Mouse (Mus musculus): Measurements from ENCODE around the gene Gpatch3. TPM values are rescaled to one million over a fixed set of nuclear protein-coding genes. Genes with fewer than 3 reads are reported as not detected.

The Gpatch3 gene
- polyA plus RNA-seq, 1 experiment from 2014 or later = 13.9 TPM

DNA sequence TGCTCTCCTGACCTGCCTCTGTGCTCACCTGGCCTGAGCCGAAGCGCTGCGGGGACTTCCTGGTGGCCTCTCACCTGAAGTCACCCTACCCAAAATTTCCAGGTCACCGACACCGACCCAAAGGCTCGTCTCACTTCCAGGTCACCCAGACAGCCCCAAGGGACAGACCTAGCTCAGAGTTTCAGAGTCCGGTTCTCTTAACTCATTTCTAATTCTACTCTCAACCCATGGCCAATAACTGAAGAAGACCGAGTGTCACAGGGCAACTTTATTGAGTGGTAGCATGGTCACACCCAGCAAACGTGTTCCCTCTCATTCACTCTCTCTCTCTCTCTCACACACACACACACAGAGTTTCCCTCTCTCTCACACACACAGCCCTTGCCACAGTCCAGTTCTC, 25.8 kb downstream of the Gpatch3 start:
- H3K27ac ChIP-seq = no peak overlapping the region
- WGBS (ENCODE audit: missing documents) = 24% methylated on average over 9 of the region's 9 CpGs

GRCm38 (mm10) chr4:133601721-133602218, 27.2 kb downstream of the Gpatch3 start, which contains the start of gene Sfn:
Gene Sfn (minus strand): TSS chr4:133602168.
- Histone ChIP-seq H3K27ac (no peak within 1 kb of the TSS), H3K79me2 (ENCODE audit: inconsistent target) (no peaks in the 10 kb centered on the region), H3K36me3 (ENCODE audit: inconsistent target) (peaks cover 25% of the 10 kb centered on the region; the same call in 1 of the 2 replicates), H3K4me3 (ENCODE audit: inconsistent target) (no peak within 1 kb of the TSS)
- WGBS (ENCODE audit: missing documents) = 24% methylated on average over 16 of the region's 16 CpGs

More for the DNA sequence above, 25.8 kb downstream of the Gpatch3 start:
- no peak overlapping the region for H3K4me3 ChIP-seq (ENCODE audit: inconsistent target)
- no peaks in the 10 kb centered on the region for H3K79me2 ChIP-seq (ENCODE audit: inconsistent target)
- H3K36me3 ChIP-seq (ENCODE audit: inconsistent target) = peaks cover 11% of the 10 kb centered on the region; the same call in 1 of the 2 replicates

DNA sequence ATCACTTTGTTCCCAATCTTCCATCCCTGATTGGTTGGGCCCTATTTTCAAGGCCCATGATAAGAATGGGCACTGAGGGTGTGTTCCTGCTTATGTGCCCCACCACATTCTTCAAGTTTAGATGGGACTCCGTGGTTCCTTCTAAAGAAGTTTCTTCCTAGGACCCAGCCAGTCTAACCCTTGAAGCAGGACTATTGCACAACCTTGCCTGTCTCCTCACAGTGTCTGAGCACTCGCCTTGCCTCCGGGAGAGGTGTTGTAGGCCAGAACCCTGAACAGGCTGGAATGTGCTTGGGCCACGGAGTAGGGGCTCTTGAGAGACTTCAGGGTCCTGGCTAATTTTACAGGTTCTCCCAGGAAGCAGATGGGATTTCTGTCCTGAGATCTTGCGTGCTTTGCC, 28.5 kb downstream of the Gpatch3 start:
- Histone ChIP-seq H3K4me3 (ENCODE audit: inconsistent target) (no peak overlapping the region), H3K36me3 (ENCODE audit: inconsistent target) (peaks cover 37% of the 10 kb centered on the region; the same call in 1 of the 2 replicates), H3K27ac (no peak overlapping the region), H3K79me2 (ENCODE audit: inconsistent target) (no peaks in the 10 kb centered on the region)
- WGBS (ENCODE audit: missing documents) = 70% methylated on average over 5 of the region's 5 CpGs

- 83% methylated on average over 7 of the region's 7 CpGs for WGBS (ENCODE audit: missing documents)
- no peak overlapping the region for H3K27ac ChIP-seq
- no peaks in the 10 kb centered on the region for H3K79me2 ChIP-seq (ENCODE audit: inconsistent target)
- peaks cover 46% of the 10 kb centered on the region; the same call in 1 of the 2 replicates for H3K36me3 ChIP-seq (ENCODE audit: inconsistent target)
- no peak overlapping the region for H3K4me3 ChIP-seq (ENCODE audit: inconsistent target)
These were observed 29.6 kb downstream of the Gpatch3 start for GRCm38 (mm10) chr4:133604175-133604574.

DNA sequence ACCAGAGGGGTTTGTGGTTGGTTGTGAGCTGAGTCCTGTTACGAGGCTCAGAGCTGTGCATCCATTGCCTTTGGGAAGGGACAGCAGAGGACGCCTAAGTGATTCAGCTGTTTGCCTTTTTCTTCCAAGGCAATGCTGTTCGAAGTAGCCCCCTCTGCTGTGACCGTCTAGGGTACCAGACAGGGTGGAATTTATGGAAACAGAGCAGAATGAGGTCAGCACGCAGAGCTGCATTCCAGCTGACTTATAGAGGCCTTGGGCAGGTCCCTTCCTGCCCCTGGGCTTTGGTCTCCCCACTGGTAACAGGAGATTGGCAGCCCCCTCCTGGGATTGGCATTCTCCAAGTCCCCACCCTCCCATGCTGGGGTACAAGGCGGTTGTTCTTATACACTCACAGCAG, 30.3 kb downstream of the Gpatch3 start:
- 91% methylated on average over 6 of the region's 6 CpGs for WGBS (ENCODE audit: missing documents)
- Histone ChIP-seq H3K79me2 (ENCODE audit: inconsistent target) (no peaks in the 10 kb centered on the region), H3K4me3 (ENCODE audit: inconsistent target) (no peak overlapping the region), H3K36me3 (ENCODE audit: inconsistent target) (peaks cover 46% of the 10 kb centered on the region; the same call in 1 of the 2 replicates), H3K27ac (no peak overlapping the region)

GRCm38 (mm10) chr4:133605330-133605729, 30.8 kb downstream of the Gpatch3 start:
- Histone ChIP-seq H3K36me3 (ENCODE audit: inconsistent target) (peaks cover 46% of the 10 kb centered on the region; the same call in 1 of the 2 replicates), H3K4me3 (ENCODE audit: inconsistent target) (no peak overlapping the region), H3K27ac (no peak overlapping the region), H3K79me2 (ENCODE audit: inconsistent target) (no peaks in the 10 kb centered on the region)
- 94% methylated on average over 9 of the region's 9 CpGs for WGBS (ENCODE audit: missing documents)

DNA sequence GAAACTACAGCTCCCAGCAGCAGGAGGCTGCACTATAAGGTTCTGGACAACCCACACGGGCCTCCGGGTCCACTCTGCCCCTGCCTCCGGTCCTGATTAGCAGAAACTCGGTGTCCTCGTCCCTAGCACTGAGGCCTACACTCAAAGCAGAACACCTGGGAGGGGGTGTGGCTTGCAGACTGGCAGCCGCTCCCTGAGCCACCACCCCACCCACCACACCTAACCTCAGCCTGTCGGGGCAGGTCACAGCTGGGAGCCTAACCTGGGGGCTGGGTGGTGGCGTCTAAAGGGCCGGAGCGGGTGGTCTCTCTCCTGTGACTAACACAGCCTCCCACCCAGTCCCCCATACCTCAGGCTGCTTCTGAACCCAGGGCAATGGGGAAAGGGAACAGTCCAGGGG, 32.7 kb downstream of the Gpatch3 start:
- no peaks in the 10 kb centered on the region for H3K79me2 ChIP-seq (ENCODE audit: inconsistent target)
- H3K36me3 ChIP-seq (ENCODE audit: inconsistent target) = peaks cover 50% of the 10 kb centered on the region; the same call in 1 of the 2 replicates
- H3K27ac ChIP-seq = no peak overlapping the region
- H3K4me3 ChIP-seq (ENCODE audit: inconsistent target) = no peak overlapping the region
- WGBS (ENCODE audit: missing documents) = 98% methylated on average over 10 of the region's 10 CpGs

GRCm38 (mm10) chr4:133609719-133610118, 35.2 kb downstream of the Gpatch3 start:
- Histone ChIP-seq H3K36me3 (ENCODE audit: inconsistent target) (peaks cover 52% of the 10 kb centered on the region; the same call in 1 of the 2 replicates), H3K4me3 (ENCODE audit: inconsistent target) (no peak overlapping the region), H3K79me2 (ENCODE audit: inconsistent target) (no peaks in the 10 kb centered on the region), H3K27ac (no peak overlapping the region)
- WGBS (ENCODE audit: missing documents) = 29% methylated on average over 6 of the region's 6 CpGs

GRCm38 (mm10) chr4:133611815-133612214, 37.3 kb downstream of the Gpatch3 start:
- WGBS (ENCODE audit: missing documents) = 100% methylated on average over 2 of the region's 5 CpGs
- H3K79me2 ChIP-seq (ENCODE audit: inconsistent target) = no peaks in the 10 kb centered on the region
- H3K4me3 ChIP-seq (ENCODE audit: inconsistent target) = no peak overlapping the region
- H3K36me3 ChIP-seq (ENCODE audit: inconsistent target) = peaks cover 36% of the 10 kb centered on the region; the same call in 1 of the 2 replicates
- H3K27ac ChIP-seq = no peak overlapping the region

DNA sequence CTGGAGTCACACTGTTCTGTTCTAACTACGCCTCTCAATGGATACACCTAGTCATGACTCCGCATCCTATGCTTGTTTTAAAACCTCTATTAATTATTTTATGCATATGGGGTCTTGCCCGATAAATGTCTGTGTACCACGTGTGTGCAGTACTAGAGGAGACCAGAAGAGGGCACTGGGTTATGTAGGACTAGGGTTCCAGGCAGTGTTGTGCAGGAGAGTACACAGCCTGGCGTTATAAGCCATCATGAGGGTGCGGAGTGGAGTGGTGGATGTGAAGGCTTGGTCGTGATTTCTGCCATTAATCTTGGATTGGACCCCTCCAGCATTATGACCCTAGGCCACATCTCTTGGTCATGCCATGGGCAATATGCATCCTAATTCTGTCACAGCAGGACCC, 37.9 kb downstream of the Gpatch3 start:
- no peaks in the 10 kb centered on the region for H3K79me2 ChIP-seq (ENCODE audit: inconsistent target)
- peaks cover 31% of the 10 kb centered on the region; the same call in 1 of the 2 replicates for H3K36me3 ChIP-seq (ENCODE audit: inconsistent target)
- no peak overlapping the region for H3K27ac ChIP-seq
- whole genome bisulfite sequencing (ENCODE audit: missing documents) = 96% methylated on average over 7 of the region's 7 CpGs
- H3K4me3 ChIP-seq (ENCODE audit: inconsistent target) = no peak overlapping the region

DNA sequence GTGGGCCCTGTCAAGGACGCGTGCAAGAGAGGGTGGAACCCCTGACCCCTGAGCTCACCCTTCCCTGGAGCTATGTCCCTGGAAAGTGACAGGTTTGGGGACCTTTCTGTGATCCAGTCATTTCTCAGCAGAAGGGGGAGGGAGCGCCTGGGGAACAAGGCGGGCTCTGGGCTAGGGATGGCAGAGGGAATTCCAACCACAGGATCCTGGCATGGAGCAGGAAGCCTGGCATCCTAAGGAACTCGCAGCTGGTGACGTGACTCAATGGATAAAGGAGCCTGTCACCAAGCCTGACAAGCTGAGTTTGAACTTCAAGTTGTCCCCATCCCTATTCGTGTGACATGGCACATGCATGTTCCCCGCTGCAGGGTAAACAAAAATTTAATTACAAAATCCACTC, 38.5 kb downstream of the Gpatch3 start:
- Histone ChIP-seq H3K36me3 (ENCODE audit: inconsistent target) (peaks cover 25% of the 10 kb centered on the region; the same call in 1 of the 2 replicates), H3K4me3 (ENCODE audit: inconsistent target) (no peak overlapping the region)
- whole genome bisulfite sequencing (ENCODE audit: missing documents) = 98% methylated on average over 8 of the region's 8 CpGs

GRCm38 (mm10) chr4:133613867-133614266, 39.3 kb downstream of the Gpatch3 start:
- 100% methylated on average over 4 of the region's 4 CpGs for WGBS (ENCODE audit: missing documents)
- no peak overlapping the region for H3K4me3 ChIP-seq (ENCODE audit: inconsistent target)
- peaks cover 16% of the 10 kb centered on the region; the same call in 1 of the 2 replicates for H3K36me3 ChIP-seq (ENCODE audit: inconsistent target)
- no peaks in the 10 kb centered on the region for H3K79me2 ChIP-seq (ENCODE audit: inconsistent target)
- H3K27ac ChIP-seq = peak overlapping the region; percentile 73

More for the DNA sequence above, 38.5 kb downstream of the Gpatch3 start:
- Histone ChIP-seq H3K79me2 (ENCODE audit: inconsistent target) (no peaks in the 10 kb centered on the region), H3K27ac (no peak overlapping the region)

GRCm38 (mm10) chr4:133614274-133614761, 39.8 kb downstream of the Gpatch3 start:
- H3K36me3 ChIP-seq (ENCODE audit: inconsistent target) = peaks cover 16% of the 10 kb centered on the region; the same call in 1 of the 2 replicates

GRCm38 (mm10) chr4:133615416-133615815, 40.9 kb downstream of the Gpatch3 start:
- peaks cover 16% of the 10 kb centered on the region; the same call in 1 of the 2 replicates for H3K36me3 ChIP-seq (ENCODE audit: inconsistent target)
- peak overlapping the region; percentile 73 for H3K27ac ChIP-seq
- H3K4me3 ChIP-seq (ENCODE audit: inconsistent target) = no peak overlapping the region
- H3K79me2 ChIP-seq (ENCODE audit: inconsistent target) = no peaks in the 10 kb centered on the region
- 87% methylated on average over 10 of the region's 10 CpGs for WGBS (ENCODE audit: missing documents)

More at GRCm38 (mm10) chr4:133614274-133614761, 39.8 kb downstream of the Gpatch3 start:
- H3K4me3 ChIP-seq (ENCODE audit: inconsistent target) = no peak overlapping the region
- peak overlapping the region; percentile 73 for H3K27ac ChIP-seq
- no peaks in the 10 kb centered on the region for H3K79me2 ChIP-seq (ENCODE audit: inconsistent target)
- 45% methylated on average over 6 of the region's 8 CpGs for WGBS (ENCODE audit: missing documents)

DNA sequence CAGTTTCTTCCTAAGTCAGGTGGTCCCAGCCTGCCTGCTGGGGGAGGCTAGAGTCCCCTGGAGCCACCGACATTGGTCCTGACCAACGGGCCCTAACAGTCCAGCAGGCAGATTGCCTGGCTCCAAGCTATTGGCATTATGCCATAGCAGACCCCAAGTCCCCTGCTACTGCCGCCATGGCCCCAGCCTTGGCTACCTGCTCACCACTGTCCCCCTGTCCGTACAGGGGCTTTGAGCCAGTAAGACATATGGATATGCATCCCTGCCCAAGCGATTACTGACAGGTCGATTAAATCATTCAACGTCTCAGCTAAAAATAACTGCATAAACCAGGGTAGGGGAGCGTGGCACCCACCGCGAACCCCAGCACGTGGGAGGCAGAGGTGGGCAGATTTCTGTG, 43.4 kb downstream of the Gpatch3 start:
- 97% methylated on average over 11 of the region's 11 CpGs for WGBS (ENCODE audit: missing documents)
- no peak overlapping the region for H3K4me3 ChIP-seq (ENCODE audit: inconsistent target)

More for the DNA sequence above, 43.4 kb downstream of the Gpatch3 start:
- Histone ChIP-seq H3K27ac (no peak overlapping the region), H3K79me2 (ENCODE audit: inconsistent target) (no peaks in the 10 kb centered on the region), H3K36me3 (ENCODE audit: inconsistent target) (peaks cover 5% of the 10 kb centered on the region; the same call in 1 of the 2 replicates)
